Mouse (Mus musculus): ENCODE measurements at regions not wholly inside any gene's neighbourhood (a gene's known extent, or its start where the extent isn't known, plus 50 kb on each side); places are given as distances from the start of the nearest gene placed in this dataset.
A peak's percentile ranks its signal among the peaks of the same experiment; 100 is the strongest.

GRCm38 (mm10) chr12:71481899-71482593 is 172.4 kb downstream of the Dact1 start:
- peak; percentile 66 for DNase-seq

GRCm38 (mm10) chr12:71482619-71483018 is 172.9 kb downstream of the Dact1 start:
- no peak for DNase-seq

- no peak for DNase-seq
These were observed 174.0 kb downstream of the Dact1 start for GRCm38 (mm10) chr12:71483536-71484165.

- DNase-seq, result no peak
These were observed 174.6 kb downstream of the Dact1 start for GRCm38 (mm10) chr12:71484286-71484685.

GRCm38 (mm10) chr12:71486078-71486477 is 176.4 kb downstream of the Dact1 start:
- DNase-seq, result no peak

GRCm38 (mm10) chr12:71487591-71488435 is 178.1 kb downstream of the Dact1 start:
- no peak for DNase-seq

- DNase-seq, result no peak
These were observed 179.6 kb downstream of the Dact1 start for GRCm38 (mm10) chr12:71489295-71489694.

GRCm38 (mm10) chr12:71494803-71495293 is 185.2 kb downstream of the Dact1 start:
- no peak for DNase-seq

GRCm38 (mm10) chr12:71498246-71499029 is 188.8 kb downstream of the Dact1 start:
- DNase-seq, result no peak

- no peak for DNase-seq
These were observed 191.7 kb downstream of the Dact1 start for GRCm38 (mm10) chr12:71501299-71501810.

GRCm38 (mm10) chr12:71503265-71503664 is 193.6 kb downstream of the Dact1 start:
- DNase-seq, result no peak

- DNase-seq, result no peak
These were observed 196.5 kb downstream of the Dact1 start for GRCm38 (mm10) chr12:71506206-71506605.

- no peak for DNase-seq
These were observed 197.0 kb downstream of the Dact1 start for GRCm38 (mm10) chr12:71506716-71507115.

GRCm38 (mm10) chr12:71512915-71513612 is 203.4 kb downstream of the Dact1 start:
- no peak for DNase-seq

- DNase-seq, result no peak
These were observed 209.8 kb downstream of the Dact1 start for GRCm38 (mm10) chr12:71519520-71519919.

- DNase-seq, result no peak
These were observed 212.3 kb downstream of the Dact1 start for GRCm38 (mm10) chr12:71521936-71522335.

GRCm38 (mm10) chr12:71522451-71522850 is 212.8 kb downstream of the Dact1 start:
- no peak for DNase-seq

- DNase-seq, result no peak
These were observed 214.5 kb downstream of the Dact1 start for GRCm38 (mm10) chr12:71524156-71524555.

- DNase-seq, result no peak
These were observed 215.7 kb downstream of the Dact1 start for GRCm38 (mm10) chr12:71525255-71525927.

- no peak for DNase-seq
These were observed 216.9 kb downstream of the Dact1 start for GRCm38 (mm10) chr12:71526623-71527022.

GRCm38 (mm10) chr12:71532161-71532560 is 222.5 kb downstream of the Dact1 start:
- no peak for DNase-seq
